Mouse (Mus musculus) stomach, postnatal 0 days (tissue): Measurements from ENCODE around the gene Hmgcr.

ENCODE experiments used
- CTCF ChIP-seq: IDR thresholded peaks from 2 replicates; pipeline ENCODE4 v1.5.1; 2016; ENCODE audit warnings: antibody characterized with exemption, low read depth, mild to moderate bottlenecking, moderate library complexity
- EP300 ChIP-seq: optimal IDR thresholded peaks from 2 replicates; pipeline ENCODE3; 2016; ENCODE audit warnings: antibody characterized with exemption

- TF ChIP-seq CTCF (no peak), EP300 (no peak)
These were observed 27.3 kb upstream of the Hmgcr start for GRCm38 (mm10) chr13:96697805-96698586.
